Mouse (Mus musculus) G1E (cell line): ENCODE data around the gene Vav1. TPM values are rescaled to one million over a fixed set of nuclear protein-coding genes. Genes with fewer than 3 reads are reported as not detected.
A peak's percentile ranks its signal among the peaks of the same experiment; 100 is the strongest.

Experiments used
- ATAC-seq: 2 replicates; pipeline ENCODE4 v1.8.0; 2016; ENCODE audit warnings: mild to moderate bottlenecking; ENCODE audit not compliant: insufficient number of reproducible peaks, poor library complexity, low FRiP score, severe bottlenecking; ENCODE audit errors: extremely low read depth
- DNase-seq: peaks from one replicate; pipeline ENCODE4 v3.0.0; 2012; ENCODE audit warnings: low spot score
- H3K27me3 ChIP-seq: 2 replicates; pipeline ENCODE4 v1.6.1; 2012; ENCODE audit warnings: mild to moderate bottlenecking, low read length, inconsistent platforms; ENCODE audit not compliant: insufficient read depth
- H3K36me3 ChIP-seq: replicated peaks from 2 replicates; pipeline ENCODE3; 2012; ENCODE audit warnings: mild to moderate bottlenecking, inconsistent platforms
- H3K4me1 ChIP-seq: 2 replicates; pipeline ENCODE4 v1.6.1; 2012; ENCODE audit warnings: low read depth, low read length, inconsistent platforms, mixed read lengths; ENCODE audit not compliant: insufficient read depth
- H3K4me3 ChIP-seq: 2 replicates; pipeline ENCODE4 v1.5.1; 2012; ENCODE audit warnings: low read depth, mild to moderate bottlenecking, inconsistent platforms, low read length, moderate library complexity, mixed read lengths
- H3K9me3 ChIP-seq: replicated peaks from 2 replicates; pipeline ENCODE4 v1.6.1; 2012; ENCODE audit warnings: inconsistent platforms
- CTCF ChIP-seq: IDR thresholded peaks from 2 replicates; pipeline ENCODE4 v1.5.1; 2012; ENCODE audit warnings: low read depth, low read length, inconsistent platforms, mixed read lengths
- GATA1 ChIP-seq: IDR thresholded peaks from 2 replicates; pipeline ENCODE4 v1.6.1; 2012; ENCODE audit warnings: borderline replicate concordance, low read length, inconsistent platforms, mixed read lengths
- GATA2 ChIP-seq: IDR thresholded peaks from 2 replicates; pipeline ENCODE4 v1.6.1; 2012; ENCODE audit warnings: low read depth, low read length, inconsistent platforms, borderline replicate concordance
- POLR2AphosphoS5 ChIP-seq: IDR thresholded peaks from 2 replicates; pipeline ENCODE4 v1.6.1; 2012; ENCODE audit warnings: low read depth, low read length, inconsistent platforms; ENCODE audit not compliant: insufficient replicate concordance
- TAL1 ChIP-seq: conservative IDR thresholded peaks from 2 replicates; pipeline ENCODE4 v1.6.1; 2012; ENCODE audit warnings: low read depth, low read length, inconsistent platforms, mixed read lengths
- polyA plus RNA-seq: library from polyadenylated mRNA; stranded (reverse); fragments of >175 nt; gene quantifications from 2 replicates; pipeline ENCODE4 v1.2.3, GENCODE M21; 2012
- total RNA-seq, 2 experiments: library from RNA; stranded (forward) in 1 of 2; stranded (reverse) in 1 of 2; fragments of 200-1000 nt in 1 of 2; fragments of >200 nt in 1 of 2; fragmentation: Nextera tagmentation in 1 of 2; gene quantifications; 2 replicates each; pipeline ENCODE4 v1.2.3; 2014 to 2017

Gene Vav1
- total and polyA plus RNA-seq, 3 experiments, result 48.1 to 175 (median 50.0) TPM

- DNase-seq (peak; percentile 51), ATAC-seq (peak; percentile 77)
- no peaks in the 10 kb centered on the region for H3K9me3 ChIP-seq
- no peak overlapping the region; the same call in 1 of the 2 replicates for H3K4me3 ChIP-seq
- peaks cover 65% of the 10 kb centered on the region for H3K4me1 ChIP-seq
- no peak for TF ChIP-seq TAL1
- no peak for TF ChIP-seq POLR2AphosphoS5
- H3K27me3 ChIP-seq, result no peaks in the 10 kb centered on the region
- H3K36me3 ChIP-seq, result peaks cover 97% of the 10 kb centered on the region
Measured at GRCm38 (mm10) chr17:57297040-57297439, 18.1 kb downstream of the Vav1 start.

- TF ChIP-seq POLR2AphosphoS5 (no peak), GATA2 (no peak), TAL1 (no peak)
- DNase-seq (no peak), ATAC-seq (peak; percentile 42; the same call in 1 of the 2 replicates)
- peaks cover 96% of the 10 kb centered on the region for H3K36me3 ChIP-seq
- H3K27me3 ChIP-seq, result no peaks in the 10 kb centered on the region
- no peaks in the 10 kb centered on the region for H3K9me3 ChIP-seq
- H3K4me1 ChIP-seq, result peaks cover 48% of the 10 kb centered on the region
- no peak overlapping the region for H3K4me3 ChIP-seq
Measured at GRCm38 (mm10) chr17:57305593-57305992, 26.7 kb downstream of the Vav1 start.

- Histone ChIP-seq H3K4me1 (peaks cover 52% of the 10 kb centered on the region), H3K27me3 (no peaks in the 10 kb centered on the region), H3K4me3 (no peak overlapping the region), H3K9me3 (no peaks in the 10 kb centered on the region), H3K36me3 (peaks cover 96% of the 10 kb centered on the region)
- ATAC-seq (peak; percentile 70), DNase-seq (peak; percentile 33)
- TF ChIP-seq POLR2AphosphoS5 (no peak), TAL1 (peak; percentile 62)
Measured at GRCm38 (mm10) chr17:57307074-57307473, 28.2 kb downstream of the Vav1 start.

- Histone ChIP-seq H3K9me3 (no peaks in the 10 kb centered on the region), H3K4me1 (peaks cover 46% of the 10 kb centered on the region), H3K36me3 (peaks cover 98% of the 10 kb centered on the region), H3K4me3 (no peak overlapping the region), H3K27me3 (no peaks in the 10 kb centered on the region)
- ATAC-seq, result no peak
- no peak for TF ChIP-seq POLR2AphosphoS5
- no peak for TF ChIP-seq CTCF
- no peak for TF ChIP-seq GATA1
- TF ChIP-seq TAL1, result no peak
- TF ChIP-seq GATA2, result no peak
- DNase-seq, result no peak
Measured at GRCm38 (mm10) chr17:57311801-57312200, 32.9 kb downstream of the Vav1 start.

GRCm38 (mm10) chr17:57327615-57328014 is 48.7 kb downstream of the Vav1 start:
- Histone ChIP-seq H3K27me3 (no peaks in the 10 kb centered on the region), H3K36me3 (peaks cover 71% of the 10 kb centered on the region), H3K4me1 (peaks cover 37% of the 10 kb centered on the region), H3K9me3 (no peaks in the 10 kb centered on the region), H3K4me3 (no peak overlapping the region)
- no peak for TF ChIP-seq GATA1
- TF ChIP-seq GATA2, result no peak
- TF ChIP-seq POLR2AphosphoS5, result no peak
- TF ChIP-seq CTCF, result no peak
- TF ChIP-seq TAL1, result no peak
- DNase-seq (no peak), ATAC-seq (no peak)

- no peak for ATAC-seq
- H3K9me3 ChIP-seq, result no peaks in the 10 kb centered on the region
- peaks cover 58% of the 10 kb centered on the region for H3K36me3 ChIP-seq
- H3K4me1 ChIP-seq, result peaks cover 37% of the 10 kb centered on the region
- no peak overlapping the region for H3K4me3 ChIP-seq
- DNase-seq, result no peak
- H3K27me3 ChIP-seq, result no peaks in the 10 kb centered on the region
- TF ChIP-seq POLR2AphosphoS5 (no peak), CTCF (no peak), GATA2 (no peak), GATA1 (no peak), TAL1 (no peak)
Measured at GRCm38 (mm10) chr17:57328944-57329343, 50.0 kb downstream of the Vav1 start.

- DNase-seq, result no peak
- ATAC-seq, result no peak
Measured at GRCm38 (mm10) chr17:57330993-57331392, 52.1 kb downstream of the Vav1 start.

More at GRCm38 (mm10) chr17:57330993-57331392, 52.1 kb downstream of the Vav1 start:
- Histone ChIP-seq H3K9me3 (no peaks in the 10 kb centered on the region), H3K36me3 (peaks cover 37% of the 10 kb centered on the region), H3K27me3 (no peaks in the 10 kb centered on the region; the same call in 1 of the 2 replicates), H3K4me3 (peak overlapping the region; percentile 11; the same call in 1 of the 2 replicates), H3K4me1 (peaks cover 54% of the 10 kb centered on the region)
- 0 out of 2 replicates have a peak, but pooled peaks have one; percentile 29 for TF ChIP-seq POLR2AphosphoS5
- TF ChIP-seq TAL1, result no peak
- no peak for TF ChIP-seq GATA2
- TF ChIP-seq CTCF, result no peak
- TF ChIP-seq GATA1, result no peak
